Mouse (Mus musculus) common myeloid progenitor, adult 5-6 weeks (primary cell): ENCODE measurements around the gene Mosmo. TPM values are rescaled to one million over a fixed set of nuclear protein-coding genes. Genes with fewer than 3 reads are reported as not detected.
"Not testable (repeated sequence)": the region's sequence is repeated elsewhere in the genome, so short reads cannot be mapped to it uniquely, and the experiment has no call there.

Source experiments
- ATAC-seq: replicated peaks from 2 replicates; pipeline ENCODE4 v1.8.0; 2016; ENCODE audit warnings: low read depth, mild to moderate bottlenecking, moderate TSS enrichment, inconsistent platforms; ENCODE audit not compliant: poor library complexity, severe bottlenecking
- total RNA-seq: library from RNA; stranded (forward); fragments of 200-1000, 187-1606 nt; gene quantifications from 2 replicates; pipeline ENCODE4 v1.2.3, GENCODE M21; 2017

Gene Mosmo
- total RNA-seq, 1 experiment from 2014 or later: 20.2 TPM

DNA sequence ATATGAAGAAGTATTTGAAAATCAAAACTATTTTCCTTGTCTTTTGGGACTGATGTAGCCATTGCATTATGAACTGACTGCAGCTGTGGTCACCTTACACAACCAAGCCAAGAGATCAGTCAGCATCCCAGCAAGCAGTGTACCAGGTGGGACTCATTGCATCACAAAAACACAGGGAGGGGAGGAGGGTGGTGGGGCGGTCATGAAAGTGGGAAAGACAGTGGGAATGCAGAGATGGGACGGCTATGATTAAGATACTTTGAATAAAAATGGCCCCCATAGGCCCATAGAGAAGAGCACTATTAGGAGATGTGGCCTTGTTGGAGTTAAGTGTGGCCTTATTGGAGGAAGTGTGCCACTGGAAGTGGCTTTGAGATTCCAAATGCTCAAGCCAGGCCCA lies 18.9 kb downstream of the Mosmo start:
- no peak for ATAC-seq

DNA sequence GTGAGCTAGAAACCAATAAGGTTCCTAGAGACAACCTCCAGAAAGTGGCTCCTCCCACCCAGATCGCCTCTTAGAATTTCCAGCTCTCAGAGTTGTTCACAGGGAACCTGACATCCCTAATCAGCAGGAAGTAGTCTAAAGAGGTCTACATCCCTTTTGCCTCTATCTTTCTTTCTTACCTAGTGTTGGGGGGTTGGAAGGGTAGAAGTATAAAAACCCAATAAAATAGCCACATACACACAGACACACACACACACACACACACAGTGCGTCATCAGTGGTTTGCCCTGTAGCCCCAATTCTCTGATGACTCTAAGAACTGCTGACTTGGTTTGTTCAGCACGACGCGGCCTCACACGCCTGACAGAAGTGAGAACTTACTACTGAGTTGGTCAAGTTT lies 22.2 kb downstream of the Mosmo start:
- ATAC-seq: peak; percentile 18; the same call in 1 of the 2 replicates

DNA sequence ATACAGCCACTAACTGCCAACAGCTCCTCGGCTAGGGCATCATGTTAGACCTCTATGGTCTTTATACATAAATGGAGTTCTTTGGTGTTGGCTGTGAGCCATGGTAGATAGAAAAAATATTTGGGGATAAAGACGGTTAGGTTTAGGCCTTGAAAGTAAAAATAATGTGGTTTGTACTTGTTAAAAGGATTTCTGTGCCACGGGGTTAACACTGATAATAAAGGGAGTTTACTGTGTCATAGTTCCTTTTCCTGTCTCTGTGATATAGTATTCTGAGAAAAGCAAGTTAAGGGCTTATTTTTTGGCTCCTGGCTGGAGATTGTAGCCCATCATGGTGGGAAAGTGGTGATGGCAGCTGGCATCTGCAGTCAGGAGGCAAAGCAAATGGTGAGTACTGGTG lies 26.5 kb downstream of the Mosmo start:
- peak; percentile 62 for ATAC-seq

DNA sequence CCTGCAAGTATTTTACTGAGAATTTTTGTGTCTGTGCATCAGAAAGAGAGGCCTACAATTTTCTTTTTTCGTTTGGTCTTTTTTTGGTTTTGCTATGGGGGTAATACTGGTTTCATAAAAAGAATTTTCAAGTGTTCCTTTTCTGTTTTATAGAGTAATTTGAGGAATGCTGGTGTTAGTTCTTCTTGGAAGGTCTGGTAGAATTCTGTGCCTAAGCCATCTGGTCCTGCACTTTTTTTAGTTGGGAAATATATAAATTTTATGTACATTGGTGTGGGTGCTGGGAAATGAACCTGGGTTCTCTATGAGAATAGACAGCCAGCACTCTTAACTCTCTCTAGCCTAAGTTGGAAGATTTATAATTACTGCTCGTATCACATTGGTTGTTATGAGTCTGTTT lies 34.7 kb downstream of the Mosmo start:
- ATAC-seq: no peak

DNA sequence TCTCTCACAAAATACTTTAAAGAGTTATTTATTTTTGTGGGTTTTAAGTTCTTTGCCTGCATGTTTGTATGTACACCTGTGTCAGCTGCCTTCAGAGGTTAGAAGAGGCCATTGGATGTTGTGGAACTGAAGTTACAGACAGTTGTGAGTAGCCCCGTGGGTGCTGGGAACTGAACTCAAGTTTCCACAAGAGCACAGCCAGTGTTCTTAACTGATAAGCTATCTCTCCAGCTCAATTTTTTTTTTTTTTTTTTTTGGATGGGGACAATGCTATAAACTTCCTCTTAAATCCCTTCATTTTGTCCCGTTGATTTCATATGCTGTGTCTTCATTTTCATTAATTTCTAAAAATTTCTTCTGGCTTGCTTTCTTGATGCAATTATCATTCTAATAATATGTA lies 35.8 kb downstream of the Mosmo start:
- no peak for ATAC-seq

DNA sequence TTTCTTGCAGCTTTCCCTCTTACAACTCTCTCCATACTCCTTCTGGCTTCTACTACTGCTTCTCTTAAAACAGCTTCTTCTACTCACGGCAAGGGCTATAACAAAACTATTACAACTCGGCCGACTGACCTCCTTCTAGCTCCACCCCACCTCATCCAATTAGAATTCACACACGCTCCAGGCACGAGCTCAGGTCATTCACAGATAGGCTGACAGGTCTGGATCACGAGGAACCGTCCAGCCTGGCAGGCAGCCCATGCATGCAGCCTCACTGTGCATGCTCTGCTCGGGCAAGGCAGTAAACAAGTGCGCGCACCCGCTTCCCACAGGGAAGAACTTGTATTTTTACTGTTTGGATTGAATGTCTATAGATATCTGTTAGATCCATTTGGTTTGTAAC lies 36.5 kb downstream of the Mosmo start:
- ATAC-seq: not testable (repeated sequence)

DNA sequence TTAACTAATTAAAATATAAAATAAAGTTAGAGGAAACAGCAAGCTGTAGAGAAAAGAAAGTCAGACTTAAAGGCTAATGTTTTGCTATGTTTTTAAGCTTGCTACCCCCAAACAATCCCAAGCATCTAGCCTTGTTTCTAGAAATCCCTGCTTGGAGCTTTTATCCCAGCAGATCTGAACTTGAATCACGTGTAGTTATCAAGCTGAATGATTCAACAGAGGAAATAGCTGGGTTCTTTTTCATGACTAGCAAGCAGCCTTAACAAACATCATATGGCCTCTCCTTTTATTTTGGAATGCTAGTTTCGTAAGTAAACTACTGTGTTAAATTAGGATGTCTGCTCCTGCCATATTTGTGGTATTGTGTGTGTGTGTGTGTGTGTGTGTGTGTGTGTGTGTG lies 39.8 kb downstream of the Mosmo start:
- ATAC-seq: no peak

DNA sequence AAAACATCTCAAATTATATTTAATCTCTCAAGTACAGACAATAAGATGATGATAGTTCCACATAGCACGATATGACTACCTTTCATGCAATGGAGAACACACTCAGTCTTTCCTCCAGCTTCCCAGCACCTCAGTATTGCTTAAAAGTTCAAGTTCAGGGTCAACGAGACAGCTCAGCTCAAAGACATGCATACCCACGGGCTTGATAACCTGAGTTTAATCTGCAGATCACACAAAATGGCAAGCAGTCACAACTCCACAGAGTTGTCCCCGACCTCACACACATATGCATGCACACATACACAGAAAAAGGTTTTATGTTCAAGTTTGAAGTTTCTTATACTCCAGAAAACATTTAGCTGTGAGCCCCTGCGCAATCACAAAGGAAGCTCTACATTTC lies 43.6 kb downstream of the Mosmo start:
- ATAC-seq: no peak

DNA sequence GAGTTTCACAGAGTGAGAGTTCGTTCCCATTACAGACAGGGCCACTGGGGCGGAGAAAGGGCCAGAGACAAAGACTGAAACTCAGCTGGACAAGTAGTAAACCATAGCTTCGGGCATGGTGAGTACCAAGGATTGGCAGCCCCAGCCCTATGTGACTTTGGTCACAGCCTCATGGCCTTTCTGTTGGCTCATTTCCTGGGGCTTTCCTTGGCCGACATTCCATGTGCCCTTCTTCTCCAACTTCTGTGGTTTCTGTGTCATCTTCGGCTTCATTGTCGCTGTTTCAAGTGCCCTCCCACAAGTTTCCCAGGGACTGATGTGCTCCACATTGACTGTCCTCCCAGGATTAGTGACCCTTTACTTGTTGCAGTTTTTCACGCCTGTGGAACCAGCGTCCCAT lies 44.0 kb downstream of the Mosmo start:
- ATAC-seq: no peak

DNA sequence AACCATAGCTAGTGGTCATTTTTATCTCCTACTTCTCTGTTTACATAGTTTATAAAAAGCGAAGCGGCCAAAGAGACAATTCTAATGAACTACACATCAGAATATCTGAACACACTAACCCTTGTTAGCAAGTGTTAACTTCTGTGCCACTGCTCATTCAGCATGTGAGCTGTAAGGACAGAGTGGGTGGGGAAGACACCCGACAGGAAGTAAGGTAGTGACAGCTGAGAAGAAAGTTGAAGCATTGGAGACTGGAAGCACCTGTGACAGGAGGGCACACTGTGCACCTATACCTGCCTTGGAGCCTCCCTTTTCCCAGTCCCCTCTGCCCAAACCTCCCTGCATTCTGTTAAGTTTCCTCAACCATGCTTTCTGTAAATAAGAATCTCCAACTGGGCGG lies 44.6 kb downstream of the Mosmo start:
- ATAC-seq: no peak

DNA sequence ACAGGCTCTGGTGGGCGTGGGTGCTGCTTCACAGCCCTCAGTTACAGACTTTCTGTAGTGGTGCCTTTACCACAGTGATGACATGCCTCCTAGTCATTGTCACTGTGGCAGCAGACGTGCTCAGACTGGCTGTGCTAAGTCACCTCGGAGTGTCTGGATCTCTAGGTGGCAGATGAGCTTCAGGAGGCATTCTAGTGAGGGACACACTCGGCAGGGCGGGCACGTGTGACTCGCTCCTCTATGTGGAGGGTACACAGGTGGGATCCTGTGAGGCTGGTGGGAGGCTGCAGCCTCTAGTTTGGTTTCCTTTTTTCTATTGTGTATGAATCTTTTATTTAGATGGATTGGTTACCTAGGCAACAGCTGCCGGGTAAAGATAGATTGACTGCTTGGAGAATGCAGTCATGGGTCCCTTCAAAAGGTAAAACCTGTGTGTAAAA lies 45.4 kb downstream of the Mosmo start:
- ATAC-seq: no peak

DNA sequence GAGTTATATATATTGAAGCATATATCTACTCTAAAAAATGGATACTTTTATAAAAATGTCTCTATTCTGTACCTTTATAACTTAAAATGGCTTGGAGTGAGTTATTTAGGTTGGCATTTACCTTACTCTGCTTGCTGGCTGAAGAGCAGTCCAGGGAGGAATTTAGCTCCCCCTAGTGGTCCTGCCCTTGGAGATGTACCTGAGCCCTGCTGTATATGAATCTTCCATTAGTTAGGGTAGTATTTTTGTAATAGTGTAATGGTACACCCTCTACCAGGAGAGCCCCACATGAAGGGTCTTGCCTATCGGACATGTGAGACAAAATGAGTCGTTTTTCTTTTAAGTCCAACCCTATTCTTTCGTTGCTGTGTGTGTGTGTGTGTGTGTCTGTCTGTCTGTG lies 50.2 kb downstream of the Mosmo start:
- peak; percentile 71 for ATAC-seq

DNA sequence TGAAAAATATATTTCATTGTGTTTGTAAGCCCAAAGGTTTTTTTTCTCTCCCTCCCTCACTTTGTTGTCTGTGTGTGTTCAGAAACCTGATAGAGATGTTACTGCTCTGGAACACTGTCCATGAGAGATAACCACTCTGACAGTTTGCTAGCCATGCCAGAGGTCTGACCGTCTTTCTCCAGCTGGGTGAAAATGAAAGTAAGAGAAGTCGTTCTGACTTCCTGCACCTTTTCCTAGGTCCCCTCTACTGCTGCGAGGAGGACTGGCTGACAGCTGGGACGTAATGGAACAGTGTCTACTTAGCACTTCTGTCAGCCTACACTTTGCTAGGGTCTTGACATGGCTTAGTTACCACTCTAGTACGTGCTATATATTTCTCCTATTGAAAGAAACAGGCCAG lies 52.2 kb downstream of the Mosmo start:
- ATAC-seq: peak; percentile 82

DNA sequence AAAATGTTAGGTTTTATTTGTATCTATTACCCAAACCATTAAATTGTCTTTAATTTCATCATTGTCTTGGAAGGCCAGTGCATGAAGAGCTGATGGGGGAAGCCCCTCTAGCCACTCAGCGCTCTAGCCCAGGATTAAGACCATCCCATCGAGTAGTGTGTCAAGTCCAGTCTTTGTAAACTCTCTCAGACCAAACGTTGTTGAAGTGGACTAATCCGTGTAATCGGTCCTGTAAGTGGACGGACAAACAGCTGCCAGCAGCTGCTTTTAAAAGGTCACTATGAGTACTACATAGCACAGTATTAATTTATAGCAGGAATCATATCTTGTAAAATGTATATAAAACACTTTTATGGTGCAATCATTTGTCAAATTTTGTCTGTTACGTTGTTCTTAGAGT lies 55.5 kb downstream of the Mosmo start:
- no peak for ATAC-seq

DNA sequence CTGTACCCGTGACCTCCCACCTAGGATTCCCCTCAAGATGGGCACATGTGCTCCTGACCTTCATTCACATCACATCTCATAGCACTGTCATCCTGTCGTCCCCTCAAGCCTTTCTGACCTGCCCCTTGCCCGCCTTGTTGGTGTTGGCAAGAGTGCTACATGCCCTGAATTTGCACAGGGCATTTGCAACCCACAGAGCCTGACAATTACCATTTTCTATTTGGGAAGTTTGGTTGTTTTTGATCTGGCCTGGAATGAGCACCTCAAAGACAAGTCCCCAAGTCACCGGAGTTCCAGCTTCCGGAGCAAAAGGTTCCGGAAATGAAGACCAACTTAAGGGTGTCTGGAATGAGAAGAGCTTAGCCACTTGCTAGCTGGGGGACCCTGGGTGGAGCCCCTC lies 61.6 kb downstream of the Mosmo start, which contains the start of gene Vwa3a:
Gene Vwa3a (plus strand): TSS at position 301 of the 400 bp plus-strand sequence.
- no peak for ATAC-seq

DNA sequence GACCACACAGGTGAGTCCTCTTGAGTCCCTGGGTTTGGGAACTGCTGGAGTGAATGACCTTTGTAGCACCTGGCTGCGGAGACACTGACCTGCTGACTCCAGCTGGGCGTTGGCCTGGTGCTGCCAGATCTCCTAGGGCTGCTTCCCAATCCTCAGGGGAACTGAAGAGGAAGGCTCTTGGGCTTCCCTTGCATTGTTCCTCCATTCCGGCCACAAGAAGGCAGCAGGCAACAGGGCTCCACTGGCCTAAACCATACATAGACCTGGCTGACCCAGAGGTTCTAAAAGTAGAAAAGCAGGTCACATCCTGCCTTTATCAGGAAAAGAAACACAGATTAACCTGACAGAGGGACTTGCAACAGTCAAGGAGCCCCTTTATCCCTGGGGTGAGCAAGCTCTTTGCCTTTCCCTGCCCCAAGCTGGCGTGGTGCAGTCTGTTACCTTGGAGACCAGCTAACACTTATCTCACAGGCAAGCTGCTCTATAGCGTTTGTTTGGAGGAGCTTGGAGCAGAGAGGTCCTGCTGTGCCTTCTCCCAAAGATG lies 62.2 kb downstream of the Mosmo start:
- ATAC-seq: no peak

DNA sequence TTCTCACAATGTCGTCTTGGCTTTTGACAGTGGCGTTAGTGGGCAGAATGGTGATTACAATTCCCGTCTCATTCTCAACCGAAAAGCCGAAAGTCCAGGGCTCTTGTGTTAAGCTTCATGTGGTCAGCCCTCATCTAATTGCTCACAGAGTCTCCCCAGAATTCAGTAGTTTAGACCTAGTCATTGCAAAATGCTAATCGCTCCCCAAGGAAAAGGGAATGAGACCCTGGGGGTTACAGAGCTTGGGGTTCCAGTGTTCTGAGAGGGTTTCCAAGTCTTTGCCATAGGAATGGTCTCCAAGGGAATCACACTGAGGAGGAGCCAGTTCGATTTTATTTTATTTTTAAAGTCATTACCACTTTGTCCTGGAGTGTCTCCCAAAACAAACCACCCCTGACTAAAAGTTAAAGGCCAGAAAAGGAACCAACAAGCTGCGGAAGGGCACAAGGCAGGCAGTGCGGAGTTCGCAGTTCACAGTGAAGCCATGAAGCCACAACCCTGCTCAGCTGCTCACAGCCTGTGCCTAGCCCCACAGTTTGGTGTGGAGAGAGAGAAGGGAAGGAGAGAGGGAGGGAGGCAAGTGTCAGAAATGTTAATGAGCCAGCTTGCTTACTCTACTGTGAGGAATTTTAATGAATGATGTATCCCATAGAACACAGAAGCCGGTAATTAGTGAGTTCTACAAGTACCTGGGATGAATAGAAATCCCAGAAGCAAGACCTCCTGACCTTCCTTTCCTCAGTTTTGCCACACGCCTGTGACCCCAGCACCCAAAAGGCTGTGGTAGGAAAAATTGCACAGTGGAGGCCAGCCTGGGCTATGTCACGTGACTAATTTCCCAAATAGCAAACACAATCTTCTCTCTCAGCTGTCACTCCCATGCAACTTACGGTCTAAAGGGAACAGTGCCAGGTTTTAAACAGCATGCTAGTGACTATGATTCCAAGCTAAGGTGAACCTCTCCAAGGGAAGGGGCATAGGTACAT lies 66.2 kb downstream of the Mosmo start:
- ATAC-seq: no peak

DNA sequence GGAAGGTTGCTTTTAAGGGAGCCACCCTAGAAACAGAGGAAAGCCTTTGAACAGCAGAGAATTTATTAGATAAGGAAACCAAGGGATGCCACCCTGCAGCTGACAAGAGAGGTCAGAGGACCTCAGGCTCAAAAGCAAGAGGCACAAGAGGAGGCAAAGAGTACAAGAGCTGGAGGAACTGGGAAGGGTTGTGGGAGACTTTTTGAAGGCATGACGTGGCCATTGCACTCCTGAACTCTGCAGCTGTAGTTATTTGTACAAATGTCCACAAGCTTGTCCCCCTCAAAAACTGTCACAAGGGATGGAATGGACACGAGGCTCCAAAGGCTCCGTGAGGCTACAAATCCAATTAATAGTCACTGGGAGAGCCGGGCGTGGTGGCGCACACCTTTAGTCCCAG lies 67.2 kb downstream of the Mosmo start:
- ATAC-seq: no peak

DNA sequence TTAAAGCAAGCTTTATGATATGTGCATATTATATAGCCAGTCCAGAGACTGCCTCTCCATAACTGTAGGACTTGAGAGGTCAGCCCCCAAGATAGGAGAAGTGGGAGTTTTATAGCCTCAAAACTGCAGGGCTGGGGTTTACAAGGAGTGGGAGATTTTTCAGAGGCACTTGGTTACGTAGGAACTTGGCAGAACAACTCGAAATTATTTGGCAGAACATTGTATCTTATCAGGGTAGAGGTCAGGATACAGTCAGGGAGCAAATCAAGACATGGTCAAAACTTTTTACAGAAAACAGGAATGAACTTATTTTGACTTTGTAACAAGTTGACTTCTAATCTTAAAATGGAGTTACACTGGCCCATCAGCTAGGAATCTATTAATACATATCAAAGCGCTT lies 68.6 kb downstream of the Mosmo start:
- ATAC-seq: no peak

DNA sequence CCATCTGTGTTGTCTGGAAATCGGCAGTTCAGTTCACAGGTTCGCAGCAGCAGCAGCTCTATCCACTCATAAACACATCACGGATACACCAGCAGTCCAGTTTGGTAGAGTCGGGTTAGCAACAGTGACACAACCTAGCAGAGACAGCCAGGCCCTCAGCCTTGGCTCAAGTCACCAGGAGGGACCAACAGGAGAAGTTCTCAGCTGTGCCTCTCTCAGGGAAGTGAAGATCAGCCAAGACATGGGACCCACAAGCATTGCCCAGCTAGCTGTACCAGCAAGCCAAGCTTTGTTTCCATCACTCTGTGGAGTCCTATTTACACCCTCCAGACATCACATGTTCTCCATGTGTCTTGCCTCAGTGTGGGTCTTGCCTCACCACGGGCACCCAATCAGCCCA lies 69.4 kb downstream of the Mosmo start:
- no peak for ATAC-seq

DNA sequence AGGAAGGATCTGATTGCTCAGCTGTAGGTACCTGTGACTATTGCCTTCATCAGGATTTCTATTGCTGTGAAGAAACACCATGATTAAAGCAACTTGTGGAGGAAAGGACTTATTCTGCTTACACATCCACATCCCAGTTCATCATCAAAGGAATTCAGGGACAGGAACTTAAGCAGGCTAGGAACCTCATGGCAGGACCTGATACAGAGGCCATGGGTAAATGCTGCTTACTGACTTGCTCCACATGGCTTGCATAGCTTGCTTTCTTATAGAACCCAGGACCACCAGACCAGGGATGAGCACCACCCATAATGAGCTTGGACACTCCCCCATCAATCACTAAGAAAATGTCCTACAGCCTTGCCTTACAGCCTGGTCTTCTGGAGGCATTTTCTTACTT lies 71.1 kb downstream of the Mosmo start:
- ATAC-seq: no peak

DNA sequence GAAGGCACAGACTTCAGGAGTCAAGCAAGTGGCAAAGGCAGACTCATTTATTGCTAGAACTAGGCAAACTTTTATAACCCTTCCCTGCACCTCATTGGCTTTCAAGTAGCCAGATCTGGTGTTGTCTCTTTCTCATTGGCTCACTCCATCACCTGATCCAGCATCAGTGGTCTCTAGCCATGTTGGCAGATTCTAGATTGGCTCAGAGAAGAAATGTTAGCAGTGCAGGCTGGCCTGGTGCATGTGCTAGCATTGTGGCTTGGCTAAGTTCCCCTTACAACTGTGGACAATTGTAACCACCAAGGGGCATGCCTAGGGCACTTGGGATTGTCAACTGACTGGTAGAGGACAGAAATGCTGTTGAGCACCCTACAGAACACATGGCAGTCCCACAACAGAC lies 73.9 kb downstream of the Mosmo start:
- peak; percentile 57 for ATAC-seq
